In the genomic region with DNA sequence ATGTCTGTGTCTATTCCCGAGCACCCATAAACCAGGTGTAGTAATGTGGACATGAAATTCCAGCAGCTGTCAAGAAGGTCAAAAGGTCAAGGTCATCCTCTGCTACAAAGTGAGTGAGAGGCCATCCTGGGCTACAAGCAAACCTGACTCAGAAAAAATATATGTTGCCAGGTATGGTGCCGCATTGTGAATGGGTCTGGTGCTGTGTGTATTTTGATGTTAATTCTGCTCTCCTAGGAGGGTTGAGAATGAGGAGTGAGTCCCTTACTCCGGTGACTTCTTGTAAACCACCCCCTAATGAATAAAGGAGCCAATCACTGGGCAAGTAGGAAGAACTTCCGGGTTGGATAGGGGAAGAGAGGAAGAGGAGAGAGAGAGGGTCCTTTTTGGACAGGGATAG, we compare ENCODE assay signal across 23 mouse cellular contexts.
"Had no signal": no experiment of that assay in that cellular context is flagged by ENCODE, and none has a peak within 500 bp of the region (broad histone marks: within the 10 kb centered on the region; RNA-seq: fewer than 3 reads in every experiment).

No protein-coding gene starts in this region.

- H3K27ac ChIP-seq: heart, adult 2 months; heart, embryonic 10.5 days; hindbrain, embryonic 10.5 days; hindbrain, embryonic 12.5 days; hindbrain, embryonic 14.5 days; intestine, embryonic 15.5 days; layer of hippocampus, adult 2 months; left cerebral cortex, adult 2 months; limb, embryonic 10.5 days; limb, embryonic 12.5 days; liver, embryonic 13.5 days had no signal

- H3K27me3 ChIP-seq: heart, embryonic 12.5 days; hindbrain, embryonic 12.5 days; intestine, embryonic 15.5 days; limb, embryonic 12.5 days; liver, embryonic 13.5 days had no signal

- H3K9me3 ChIP-seq: heart, embryonic 10.5 days; heart, embryonic 12.5 days; hindbrain, embryonic 10.5 days; hindbrain, embryonic 12.5 days; intestine, embryonic 15.5 days; limb, embryonic 10.5 days; limb, embryonic 12.5 days; liver, embryonic 13.5 days had no signal

- DNase-seq: gastrocnemius, postnatal 14 days; gastrocnemius, postnatal 36 days; heart, adult 11 months; heart, adult 2 months; heart, postnatal 10 days; heart, postnatal 4 days; kidney, adult 18-20 months; kidney, adult 8-10 months; kidney, postnatal 10 days; kidney, postnatal 25 days; kidney, postnatal 4 days; liver; liver, embryonic 13.5 days had no signal

- H3K9ac ChIP-seq: heart, embryonic 12.5 days; hindbrain, embryonic 12.5 days; hindbrain, embryonic 14.5 days; intestine, embryonic 15.5 days; limb, embryonic 12.5 days; liver, embryonic 13.5 days had no signal

- H3K4me1 ChIP-seq: hindbrain, embryonic 12.5 days had no signal

- H3K36me3 ChIP-seq: heart, embryonic 10.5 days; heart, embryonic 12.5 days; hindbrain, embryonic 10.5 days; hindbrain, embryonic 12.5 days; intestine, embryonic 15.5 days; limb, embryonic 10.5 days; limb, embryonic 12.5 days; liver, embryonic 13.5 days had no signal

- H3K4me3 ChIP-seq: heart, adult 2 months; heart, embryonic 10.5 days; heart, embryonic 12.5 days; hindbrain, embryonic 10.5 days; hindbrain, embryonic 12.5 days; intestine, embryonic 15.5 days; layer of hippocampus, adult 2 months; left cerebral cortex, adult 2 months; limb, embryonic 10.5 days; limb, embryonic 12.5 days; liver, embryonic 13.5 days had no signal
